Mouse (Mus musculus) B cell, adult 62 days (primary cell): ENCODE measurements around the gene Edf1. TPM values are rescaled to one million over a fixed set of nuclear protein-coding genes. Genes with fewer than 3 reads are reported as not detected.

ENCODE experiments used
- total RNA-seq: library from RNA; stranded (reverse); gene quantifications from 4 replicates; pipeline ENCODE4 v1.2.4, GENCODE M21; 2023

Gene Edf1
- total RNA-seq = 109 to 125 TPM (median 115 TPM) in 4 replicates

DNA sequence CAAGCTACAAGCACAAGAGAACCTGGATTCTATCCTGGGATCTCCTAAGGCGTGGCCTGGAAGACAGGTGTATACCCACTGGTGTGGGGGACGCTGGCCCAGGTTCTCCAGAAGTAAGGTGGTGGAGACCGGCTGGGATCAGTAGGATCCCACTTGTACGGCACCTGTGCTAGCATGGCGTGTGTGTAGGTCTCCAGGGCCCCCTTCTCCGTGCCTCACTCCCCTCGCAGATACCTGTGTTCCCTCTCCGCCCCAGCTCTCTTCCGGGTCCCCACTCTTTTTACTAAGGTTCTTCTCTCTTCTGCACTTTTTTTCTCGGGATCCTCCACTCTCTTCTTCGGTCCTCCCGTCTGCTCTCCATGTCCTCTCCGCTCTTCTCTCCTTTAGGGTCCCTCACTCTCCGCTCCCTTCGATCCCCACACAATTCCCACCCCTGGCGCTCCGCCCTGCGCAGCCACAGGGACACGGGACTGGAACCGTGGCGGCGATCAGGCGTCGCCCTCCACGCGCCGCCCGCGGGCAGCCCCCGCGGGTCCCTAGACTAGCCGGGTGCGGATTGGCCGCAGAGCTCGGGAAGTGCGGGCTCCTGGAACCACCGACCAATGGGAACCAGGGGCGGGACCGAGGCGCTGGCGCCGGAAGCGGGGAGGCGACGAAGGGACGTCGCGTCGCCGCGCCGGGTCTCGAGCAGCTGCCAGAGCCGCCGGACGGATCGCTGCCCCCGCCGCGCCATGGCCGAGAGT is at the start of gene Edf1:
Gene Edf1 (plus strand): TSS at position 627 of the 743 bp plus-strand sequence.

DNA sequence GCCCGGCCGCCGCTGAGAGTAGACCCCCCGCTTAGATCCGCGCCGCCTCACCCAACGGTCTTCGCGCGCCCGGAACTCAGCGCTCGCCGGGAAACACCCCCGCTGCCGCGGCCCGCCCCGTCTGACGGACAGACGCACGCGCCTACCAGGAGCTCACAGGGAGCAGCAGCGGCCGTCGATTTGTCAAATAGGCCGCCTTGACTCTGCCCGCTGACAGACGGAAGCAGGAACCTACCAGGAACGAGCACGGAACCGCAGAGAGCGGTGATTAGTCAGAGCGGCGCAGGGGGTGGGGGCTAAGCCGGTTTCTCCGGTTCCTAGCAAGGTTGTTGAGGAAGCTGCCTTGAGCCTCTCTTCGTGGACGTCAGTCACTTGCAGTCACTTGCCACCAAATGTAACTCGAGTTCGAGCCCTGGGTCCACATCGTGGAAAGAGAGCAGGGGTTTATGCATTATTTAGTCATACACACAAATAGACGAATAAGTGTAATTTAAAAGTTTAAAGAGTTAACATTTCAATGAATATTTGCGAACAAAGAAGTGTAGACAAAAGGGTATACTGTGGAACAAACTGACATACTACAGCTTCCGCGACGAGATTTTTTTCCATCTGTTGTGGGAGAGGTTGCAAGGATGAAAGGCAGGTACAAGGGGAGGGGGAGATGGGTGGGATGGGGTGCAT is 10.7 kb upstream of the Edf1 start, which contains the start of gene Traf2:
Gene Traf2 (minus strand): TSS at position 130 of the 681 bp plus-strand sequence.

DNA sequence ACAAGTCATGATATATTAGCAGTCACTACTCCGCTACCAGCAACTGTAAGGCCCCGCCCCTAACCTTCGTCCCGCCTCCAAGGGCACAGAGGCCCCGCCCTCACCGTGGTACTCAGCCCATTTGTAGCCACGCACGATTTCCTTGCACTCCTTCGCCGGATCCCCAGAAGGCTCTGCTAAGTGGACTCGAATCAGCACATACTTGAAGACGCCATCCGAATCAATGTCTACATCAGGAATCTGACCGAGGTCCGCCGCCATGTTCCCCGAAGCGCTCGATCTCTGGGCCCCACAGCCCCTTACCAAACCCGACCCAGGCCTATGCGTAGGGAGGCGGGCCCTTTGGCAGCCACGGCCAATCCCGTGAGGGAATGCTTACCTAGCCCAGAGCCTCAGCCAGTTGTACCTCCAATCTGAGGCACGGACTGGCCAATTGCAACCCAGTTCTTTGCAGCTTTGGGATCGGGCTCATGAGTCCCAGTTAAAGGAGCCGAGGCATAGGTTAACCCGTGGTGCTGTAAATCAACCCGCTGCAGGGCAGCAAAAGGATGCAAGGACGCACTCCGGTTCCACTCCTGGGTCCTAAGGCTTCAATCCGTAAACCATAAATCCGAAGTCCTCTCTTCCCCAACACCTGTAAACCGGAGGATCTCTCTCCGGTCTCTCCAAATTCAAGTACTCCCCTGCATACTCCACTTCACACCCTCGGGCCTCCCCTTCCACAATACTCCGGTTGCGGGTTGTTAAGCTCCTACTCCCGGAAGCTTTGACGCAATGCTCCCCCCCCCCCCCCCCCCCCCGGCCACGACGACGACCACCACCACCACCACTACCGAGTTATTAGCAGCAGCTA is 17.2 kb downstream of the Edf1 start, which contains the start of the genes Mamdc4 and Phpt1:
Gene Mamdc4 (minus strand): TSS at position 267 of the 853 bp plus-strand sequence.
Gene Phpt1 (minus strand): TSS at position 646 of the 853 bp plus-strand sequence.

DNA sequence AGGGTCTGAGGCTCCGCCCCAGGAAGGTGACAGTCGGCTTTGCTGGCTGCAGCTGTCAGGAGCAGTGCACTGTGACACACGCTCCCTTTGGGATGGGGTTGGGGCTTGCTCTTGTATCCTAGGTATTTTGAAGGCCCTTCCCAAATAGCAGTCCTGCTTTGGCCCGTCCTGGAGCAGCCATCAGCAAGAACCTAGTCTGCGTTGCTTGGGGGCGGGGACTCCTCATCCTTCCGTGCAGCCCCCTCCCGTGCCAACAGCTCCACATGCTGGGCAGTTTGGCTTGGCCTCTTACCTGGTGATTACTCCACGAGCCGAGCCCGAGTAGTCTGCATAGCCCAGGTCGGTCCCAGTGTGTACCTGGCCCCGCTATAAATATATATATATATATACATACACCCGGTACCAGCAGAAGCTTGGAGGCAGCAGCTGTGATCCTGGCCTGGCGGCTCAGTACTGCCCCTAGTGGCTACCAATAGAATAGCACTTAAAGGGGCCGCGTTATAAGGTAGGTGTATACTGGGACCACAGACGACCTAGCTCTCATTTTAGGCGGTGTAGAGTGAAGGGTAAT is 23.7 kb downstream of the Edf1 start, which contains the start of gene Ajm1:
Gene Ajm1 (minus strand): TSS at position 464 of the 571 bp plus-strand sequence.

DNA sequence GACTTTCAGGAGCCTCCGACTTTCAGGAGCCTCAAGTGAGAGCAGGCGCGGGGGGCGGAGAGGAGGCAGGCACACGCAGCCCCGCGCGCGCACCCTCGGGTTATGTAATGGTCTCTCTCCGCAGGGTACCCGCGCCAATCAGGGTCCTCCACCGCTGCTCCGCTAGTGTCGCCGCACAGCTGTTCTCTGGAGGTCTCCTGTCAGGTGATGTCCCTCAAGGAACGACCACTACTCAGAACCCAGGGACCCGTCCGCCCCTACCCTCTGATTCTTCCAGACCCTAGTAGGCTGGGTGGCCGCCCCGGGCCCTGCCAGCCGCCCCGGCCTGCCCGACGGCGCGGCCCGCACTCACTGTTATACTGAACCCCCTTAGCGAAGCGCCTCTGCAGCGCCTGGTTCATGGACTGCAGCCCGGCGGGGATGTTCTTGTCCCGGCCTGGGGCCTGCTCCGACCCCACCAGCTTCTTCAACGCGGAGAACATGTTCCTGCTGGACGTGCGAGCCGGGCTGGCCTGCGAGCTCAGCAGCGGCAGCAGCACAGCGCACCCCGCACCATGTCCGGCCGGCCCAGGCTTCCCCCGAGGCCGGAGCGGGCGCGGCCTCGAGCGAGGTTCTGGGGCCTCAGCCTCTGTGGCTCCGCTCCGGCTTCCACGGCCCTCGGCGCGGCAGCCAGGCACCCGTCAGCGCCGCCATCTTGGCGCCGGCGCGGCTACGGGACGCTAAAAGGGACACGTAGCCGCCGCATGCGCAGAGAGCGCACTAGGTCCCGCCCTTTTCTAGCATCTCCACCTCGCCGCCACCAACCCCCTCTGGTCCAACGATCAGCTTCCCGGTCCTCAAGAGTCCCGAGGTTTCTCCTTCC is 50.3 kb downstream of the Edf1 start, which contains the start of gene Rabl6:
Gene Rabl6 (minus strand): TSS at position 761 of the 862 bp plus-strand sequence.

Other genes with a start within 250 kb of the Edf1 start
- gene Grin1, start 238.7 kb upstream of the Edf1 start, total RNA-seq = not detected in 4 replicates
- 39.7 to 50.0 TPM (median 47.1 TPM) in 4 replicates for gene Man1b1, start 225.5 kb upstream of the Edf1 start, total RNA-seq
- gene Dpp7, start 201.5 kb upstream of the Edf1 start, total RNA-seq = 41.2 to 46.3 TPM (median 43.4 TPM) in 4 replicates
- 22.5 to 35.7 TPM (median 25.5 TPM) in 4 replicates for gene Uap1l1, start 192.2 kb upstream of the Edf1 start, total RNA-seq
- 0.48 to 0.85 TPM in 2 of 4 replicates, not detected in the others for gene Sapcd2, start 185.5 kb upstream of the Edf1 start, total RNA-seq
- gene Entpd2, start 162.0 kb upstream of the Edf1 start, total RNA-seq = not detected in 4 replicates
- gene Npdc1, start 158.5 kb upstream of the Edf1 start, total RNA-seq = not detected in 4 replicates
- gene Fut7, start 134.6 kb upstream of the Edf1 start, total RNA-seq = not detected in 4 replicates
- gene Abca2, start 129.1 kb upstream of the Edf1 start, total RNA-seq = 44.9 to 53.9 TPM (median 49.1 TPM) in 4 replicates
- 0.83 TPM in 1 of 4 replicates, not detected in the others for gene Clic3, start 101.0 kb upstream of the Edf1 start, total RNA-seq
- gene Paxx, start 96.8 kb upstream of the Edf1 start, total RNA-seq = 115 to 135 TPM (median 127 TPM) in 4 replicates
- not detected in 4 replicates for gene Ptgds, start 87.8 kb upstream of the Edf1 start, total RNA-seq
- not detected in 4 replicates for gene Lcn12, start 63.9 kb upstream of the Edf1 start, total RNA-seq
- 64.9 to 78.2 TPM (median 70.7 TPM) in 4 replicates for gene Fbxw5, start 57.1 kb upstream of the Edf1 start, total RNA-seq
- gene C8g, start 56.1 kb upstream of the Edf1 start, total RNA-seq = 1.1 TPM in 1 of 4 replicates, not detected in the others
- gene Traf2, start 10.9 kb upstream of the Edf1 start, total RNA-seq = 56.9 to 61.5 TPM (median 58.0 TPM) in 4 replicates
- gene Mamdc4, start 17.0 kb downstream of the Edf1 start, total RNA-seq = 0.77 to 2.4 TPM (median 1.5 TPM) in 4 replicates
- gene Phpt1, start 17.4 kb downstream of the Edf1 start, total RNA-seq = 16.1 to 21.8 TPM (median 17.6 TPM) in 4 replicates
- gene Ajm1, start 23.9 kb downstream of the Edf1 start, total RNA-seq = 0.24 to 0.38 TPM (median 0.37 TPM) in 3 of 4 replicates, not detected in the other
- 102 to 112 TPM (median 109 TPM) in 4 replicates for gene Rabl6, start 50.7 kb downstream of the Edf1 start, total RNA-seq
- gene Ccdc183, start 59.8 kb downstream of the Edf1 start, total RNA-seq = not detected in 4 replicates
- 0.78 to 2.9 TPM (median 2.4 TPM) in 4 replicates for gene Tmem141, start 64.2 kb downstream of the Edf1 start, total RNA-seq
- gene Fcna, start 70.2 kb downstream of the Edf1 start, total RNA-seq = 4.1 to 8.3 TPM (median 5.8 TPM) in 4 replicates
- not detected in 4 replicates for gene Lcn8, start 95.3 kb downstream of the Edf1 start, total RNA-seq
- gene Lcn5, start 100.1 kb downstream of the Edf1 start, total RNA-seq = not detected in 4 replicates
- gene Lcn6, start 118.9 kb downstream of the Edf1 start, total RNA-seq = not detected in 4 replicates
- gene Lcn10, start 124.9 kb downstream of the Edf1 start, total RNA-seq = not detected in 4 replicates
- gene Obp2a, start 142.2 kb downstream of the Edf1 start, total RNA-seq = not detected in 4 replicates
- 25.1 to 40.3 TPM (median 25.4 TPM) in 4 replicates for gene Bmyc, start 148.9 kb downstream of the Edf1 start, total RNA-seq
- not detected in 4 replicates for gene Obp2b, start 179.2 kb downstream of the Edf1 start, total RNA-seq
- gene Lcn3, start 207.7 kb downstream of the Edf1 start, total RNA-seq = not detected in 4 replicates
- gene Lcn11, start 219.2 kb downstream of the Edf1 start, total RNA-seq = not detected in 4 replicates
- not detected in 4 replicates for gene Gm13539, start 224.4 kb downstream of the Edf1 start, total RNA-seq